ENCODE assay signal across 8 mouse cellular contexts in genomic region chr1:180403357-180403693, GRCm38 (mm10).
DNase-seq lines count a peak whose midpoint lies in the region; ATAC-seq and TF ChIP-seq lines count a peak whose summit lies in the region.

No protein-coding gene starts in this region.

- intact Hi-C loops in left cerebral cortex, postnatal 25 days (cut with DNase I), result no loop called here

- H3K4me1 ChIP-seq in forebrain, embryonic 12.5 days, result peaks cover 7% of the 10 kb centered on the region
- peaks cover 10% of the 10 kb centered on the region for H3K4me1 ChIP-seq in forebrain, embryonic 13.5 days
- peaks cover 25% of the 10 kb centered on the region for H3K4me1 ChIP-seq in liver, adult 2 months (ENCODE audit: control insufficient read depth, insufficient read depth, low read length)
- peaks cover 6% of the 10 kb centered on the region; the same call in 1 of the 2 replicates for H3K4me1 ChIP-seq in hindbrain, postnatal 0 days (ENCODE audit: insufficient read depth, low read length)
- H3K4me1 ChIP-seq in neural tube, embryonic 15.5 days, result peaks cover 23% of the 10 kb centered on the region

- no peak overlapping the region for H3K9ac ChIP-seq in forebrain, embryonic 12.5 days
- H3K9ac ChIP-seq in forebrain, embryonic 13.5 days, result no peak overlapping the region
- H3K9ac ChIP-seq in liver, adult 2 months (ENCODE audit: low read depth, low read length), result no peak overlapping the region
- no peak overlapping the region for H3K9ac ChIP-seq in hindbrain, postnatal 0 days (replicated peaks; ENCODE audit: low read length)
- no peak overlapping the region for H3K9ac ChIP-seq in neural tube, embryonic 15.5 days (replicated peaks)

- DNase-seq in liver, adult 2 months (ENCODE audit: extremely low read depth, low read depth, low spot score), result no peak
- DNase-seq in liver, result no peak
- no peak for DNase-seq in hindbrain, postnatal 0 days (ENCODE audit: low spot score)
- no peak for DNase-seq in left cerebral cortex, postnatal 25 days (ENCODE audit: low spot score in 2 of 2)
- DNase-seq in spleen, adult 12 weeks (ENCODE audit: low spot score), result no peak

- no peak for ATAC-seq in forebrain, embryonic 12.5 days (ENCODE audit: low FRiP score)
- no peak for ATAC-seq in forebrain, embryonic 13.5 days
- ATAC-seq in hindbrain, postnatal 0 days, result no peak
- ATAC-seq in neural tube, embryonic 15.5 days (ENCODE audit: low FRiP score), result no peak

- H3K4me2 ChIP-seq in forebrain, embryonic 12.5 days, result no peak overlapping the region
- H3K4me2 ChIP-seq in forebrain, embryonic 13.5 days, result no peak overlapping the region
- no peak overlapping the region for H3K4me2 ChIP-seq in hindbrain, postnatal 0 days (ENCODE audit: low read depth, low read length)
- H3K4me2 ChIP-seq in neural tube, embryonic 15.5 days, result no peak overlapping the region

- no peak overlapping the region for H3K4me3 ChIP-seq in forebrain, embryonic 12.5 days (replicated peaks)
- H3K4me3 ChIP-seq in forebrain, embryonic 13.5 days, result no peak overlapping the region
- H3K4me3 ChIP-seq in liver, adult 2 months (ENCODE audit: insufficient read depth, low read depth, low read length), result no peak overlapping the region
- H3K4me3 ChIP-seq in hindbrain, postnatal 0 days (ENCODE audit: low read length), result no peak overlapping the region
- no peak overlapping the region for H3K4me3 ChIP-seq in neural tube, embryonic 15.5 days (replicated peaks)

- H3K36me3 ChIP-seq in forebrain, embryonic 12.5 days (replicated peaks), result no peaks in the 10 kb centered on the region
- H3K36me3 ChIP-seq in forebrain, embryonic 13.5 days (ENCODE audit: poor library complexity, severe bottlenecking), result no peaks in the 10 kb centered on the region
- H3K36me3 ChIP-seq in liver, adult 2 months (ENCODE audit: control insufficient read depth, insufficient read depth, low read length), result no peaks in the 10 kb centered on the region
- H3K36me3 ChIP-seq in hindbrain, postnatal 0 days (ENCODE audit: insufficient read depth, low read length), result no peaks in the 10 kb centered on the region
- H3K36me3 ChIP-seq in neural tube, embryonic 15.5 days, result no peaks in the 10 kb centered on the region

- no peak for TF ChIP-seq CTCF in liver, adult 2 months (IDR thresholded peaks at IDR 0.05; ENCODE audit: low read depth, low read length)
- no peak for TF ChIP-seq CTCF in hindbrain, postnatal 0 days (IDR thresholded peaks at IDR 0.05; ENCODE audit: low read depth)

- H3K27ac ChIP-seq in forebrain, embryonic 12.5 days, result peak overlapping the region; percentile 5; the same call in 1 of the 2 replicates
- H3K27ac ChIP-seq in forebrain, embryonic 13.5 days, result no peak overlapping the region; the same call in none of the 2 replicates
- peak overlapping the region; percentile 77 for H3K27ac ChIP-seq in liver, adult 2 months (replicated peaks; ENCODE audit: insufficient read depth, low read depth, low read length)
- peak overlapping the region; percentile 64; the same call in 1 of the 2 replicates for H3K27ac ChIP-seq in hindbrain, postnatal 0 days
- peak overlapping the region; percentile 52 for H3K27ac ChIP-seq in neural tube, embryonic 15.5 days (replicated peaks)

- H3K27me3 ChIP-seq in forebrain, embryonic 12.5 days, result no peaks in the 10 kb centered on the region
- H3K27me3 ChIP-seq in forebrain, embryonic 13.5 days, result no peaks in the 10 kb centered on the region
- no peaks in the 10 kb centered on the region for H3K27me3 ChIP-seq in liver, adult 2 months (ENCODE audit: control insufficient read depth, insufficient read depth, low read length)
- H3K27me3 ChIP-seq in hindbrain, postnatal 0 days (ENCODE audit: insufficient read depth, low read length), result no peaks in the 10 kb centered on the region
- no peaks in the 10 kb centered on the region for H3K27me3 ChIP-seq in neural tube, embryonic 15.5 days (replicated peaks)

- 93% methylated on average over 8 of the region's 8 CpGs for WGBS in forebrain, embryonic 12.5 days
- 90% methylated on average over 8 of the region's 8 CpGs for WGBS in forebrain, embryonic 13.5 days
- 74% methylated on average over 8 of the region's 8 CpGs for WGBS in liver, adult 2 months
- WGBS in hindbrain, postnatal 0 days, result 92% methylated on average over 8 of the region's 8 CpGs
- WGBS in neural tube, embryonic 15.5 days, result 92% methylated on average over 8 of the region's 8 CpGs

- TF ChIP-seq POLR2A in liver, adult 2 months (IDR thresholded peaks at IDR 0.05; ENCODE audit: extremely low read depth, insufficient read depth, low read length), result no peak

- H3K79me2 ChIP-seq in liver, adult 2 months (ENCODE audit: control insufficient read depth, insufficient read depth, low read length), result no peaks in the 10 kb centered on the region

- H3K9me3 ChIP-seq in forebrain, embryonic 12.5 days, result no peaks in the 10 kb centered on the region
- no peaks in the 10 kb centered on the region for H3K9me3 ChIP-seq in forebrain, embryonic 13.5 days (replicated peaks)
- H3K9me3 ChIP-seq in hindbrain, postnatal 0 days (ENCODE audit: low read length), result no peaks in the 10 kb centered on the region
- H3K9me3 ChIP-seq in neural tube, embryonic 15.5 days (replicated peaks), result no peaks in the 10 kb centered on the region
